Mouse (Mus musculus): ENCODE measurements around the gene Ap1s3.

DNA sequence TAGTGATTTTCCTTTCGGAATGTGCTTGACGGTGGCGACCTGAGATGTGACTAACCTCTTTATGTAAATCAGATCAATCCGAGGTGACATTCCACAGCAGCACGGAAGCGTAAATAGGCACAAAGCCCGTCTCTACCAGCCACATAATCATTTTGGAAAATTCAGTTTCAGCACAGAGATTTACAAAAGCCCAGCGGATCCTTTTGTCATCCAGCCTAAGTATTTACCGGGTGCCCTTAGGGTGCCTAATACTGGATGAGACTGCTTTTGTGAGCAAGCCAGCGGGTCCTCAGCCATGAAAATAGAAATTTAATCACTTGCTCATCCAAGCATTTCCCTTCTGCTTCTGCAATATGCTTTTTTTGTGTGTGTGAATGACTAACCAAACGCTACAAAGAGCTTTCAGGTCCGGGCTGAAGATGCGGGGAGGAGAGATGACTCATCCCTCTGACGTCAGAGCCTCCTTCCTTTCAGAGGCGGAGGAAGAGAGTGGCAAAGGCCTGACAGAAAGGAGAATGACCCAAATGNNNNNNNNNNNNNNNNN, 90.6 kb downstream of the Ap1s3 start:
- no peak for TF ChIP-seq MYOG (IDR thresholded peaks at IDR 0.05; ENCODE audit: control insufficient read depth in 1 of 3, insufficient read depth in 1 of 3, insufficient read length in 2 of 3, low read depth in 2 of 3)
- TF ChIP-seq MAX (IDR thresholded peaks at IDR 0.05; ENCODE audit: low read depth): no peak
- peak; percentile 14 for TF ChIP-seq POLR2A (IDR thresholded peaks at IDR 0.05; ENCODE audit: insufficient read length, low read depth)
- no peak for TF ChIP-seq REST (IDR thresholded peaks at IDR 0.05; ENCODE audit: insufficient read depth, insufficient read length)
- no peak for TF ChIP-seq MYOD1 (IDR thresholded peaks at IDR 0.05; ENCODE audit: control insufficient read depth in 1 of 3, insufficient read length in 2 of 3, low read depth in 2 of 3)
- no peak for TF ChIP-seq POLR2AphosphoS2 (IDR thresholded peaks at IDR 0.05; ENCODE audit: insufficient read length, low read depth)
